Mouse (Mus musculus) spleen, adult 12 weeks (tissue): ENCODE results near the gene Inka2.
"Not testable (repeated sequence)": the region's sequence is repeated elsewhere in the genome, so short reads cannot be mapped to it uniquely, and the experiment has no call there.

Experiments used
- DNase-seq: peaks from one replicate; pipeline ENCODE4 v3.0.0; 2022; ENCODE audit warnings: low spot score

Inka2 gene

DNA sequence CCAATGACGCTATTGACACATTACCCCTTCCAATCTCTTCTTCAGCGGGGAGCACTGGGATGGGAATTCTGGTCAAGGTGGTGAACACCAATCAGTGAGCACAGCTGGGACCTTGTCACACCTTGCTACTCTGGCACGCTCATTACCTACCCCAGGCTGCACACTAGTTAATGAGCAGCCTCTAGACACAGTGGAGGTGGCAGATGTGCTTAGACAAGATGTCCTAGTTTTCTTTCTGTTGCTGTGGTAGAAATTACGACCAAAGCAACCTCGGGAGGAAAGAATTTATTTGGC lies 7.3 kb upstream of the Inka2 start:
- no peak for DNase-seq

DNA sequence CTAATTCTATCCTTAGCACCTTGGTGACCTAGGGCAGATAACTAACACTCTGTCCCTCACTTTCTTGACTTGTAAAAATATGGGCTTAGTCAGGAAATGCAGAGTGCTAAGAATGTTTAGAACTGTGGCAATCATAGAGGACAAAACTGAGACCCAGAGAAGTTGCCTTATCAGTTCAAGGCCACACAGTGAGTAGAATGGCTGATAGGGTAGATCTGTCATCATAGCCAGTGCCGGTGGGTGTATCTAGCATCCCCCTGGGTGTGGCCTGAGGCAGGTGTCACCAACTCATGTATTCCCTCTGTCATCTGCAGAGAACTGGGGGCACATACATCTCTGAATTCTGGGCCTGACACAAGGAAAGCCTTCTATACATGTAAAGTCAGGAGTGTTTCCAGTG lies 6.1 kb upstream of the Inka2 start:
- DNase-seq, result no peak

DNA sequence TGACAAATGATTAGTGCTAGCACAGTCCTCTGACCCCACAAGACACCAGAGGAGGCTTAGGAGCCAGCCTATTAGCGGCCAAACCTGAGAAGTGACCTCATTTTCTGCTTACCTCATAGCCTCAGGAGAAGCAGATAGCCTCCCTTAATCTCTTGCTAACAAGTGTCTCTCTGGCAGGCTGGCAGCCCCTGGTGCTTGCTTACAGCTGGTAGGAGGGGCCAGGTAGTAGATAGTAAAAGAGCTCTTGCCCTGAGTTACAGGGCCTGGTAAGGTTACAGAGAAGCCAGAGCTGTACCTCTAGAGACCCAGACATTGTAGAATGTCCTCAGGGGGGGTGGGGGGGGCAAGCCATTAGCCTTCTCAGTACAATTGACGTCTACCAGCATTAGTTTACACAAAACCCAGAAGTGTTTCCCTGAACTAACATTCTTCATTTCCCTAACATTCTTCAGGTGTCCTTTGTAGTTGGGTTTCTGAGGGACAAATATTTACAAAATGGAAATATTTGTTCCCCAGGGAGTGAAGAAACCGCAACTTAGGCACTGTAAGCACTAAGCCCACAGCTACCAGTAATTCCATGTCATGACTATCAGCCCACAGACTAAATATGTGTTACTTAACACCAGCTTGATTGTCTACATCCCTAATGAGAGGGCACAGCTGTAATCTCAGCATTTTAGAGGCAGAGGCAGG lies 5.0 kb upstream of the Inka2 start:
- DNase-seq, result peak; percentile 37

DNA sequence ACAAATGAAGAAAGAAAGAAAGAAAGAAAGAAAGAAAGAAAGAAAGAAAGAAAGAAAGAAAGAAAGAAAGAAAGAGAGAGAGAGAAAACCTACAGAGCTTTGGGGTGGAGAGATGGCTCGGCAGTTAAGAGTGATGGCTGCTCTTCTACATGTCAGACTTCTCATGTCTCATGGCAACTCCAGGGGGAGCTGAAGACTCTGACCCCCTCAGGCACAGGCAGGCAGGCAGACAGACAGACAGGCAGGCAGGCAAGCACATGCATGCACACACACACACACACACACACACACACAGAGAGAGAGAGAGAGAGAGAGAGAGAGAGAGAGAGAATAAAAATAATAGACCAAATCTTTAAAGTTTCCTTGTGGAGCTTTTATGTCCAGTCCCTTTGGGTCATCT lies 3.6 kb upstream of the Inka2 start:
- not testable (repeated sequence) for DNase-seq

DNA sequence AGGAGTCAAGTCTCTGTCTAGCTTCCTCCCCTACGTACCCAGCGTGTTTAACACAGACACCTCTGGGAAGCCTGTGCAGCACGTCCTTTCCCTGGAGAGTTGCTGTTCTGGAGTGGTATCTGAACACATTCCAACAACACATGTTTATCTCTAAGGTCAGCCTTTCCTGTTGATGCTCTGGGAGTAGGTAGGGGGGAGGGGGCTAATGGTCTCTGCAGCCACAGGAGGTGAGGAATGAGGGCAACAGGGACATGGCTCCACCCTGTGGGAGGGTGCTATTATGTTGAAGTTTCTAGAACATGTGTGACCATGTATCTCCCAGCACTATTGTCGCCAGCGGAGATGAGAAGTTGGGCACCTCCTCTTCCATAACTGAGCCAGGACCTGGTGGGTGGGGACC lies 3.0 kb upstream of the Inka2 start:
- DNase-seq, result no peak

DNA sequence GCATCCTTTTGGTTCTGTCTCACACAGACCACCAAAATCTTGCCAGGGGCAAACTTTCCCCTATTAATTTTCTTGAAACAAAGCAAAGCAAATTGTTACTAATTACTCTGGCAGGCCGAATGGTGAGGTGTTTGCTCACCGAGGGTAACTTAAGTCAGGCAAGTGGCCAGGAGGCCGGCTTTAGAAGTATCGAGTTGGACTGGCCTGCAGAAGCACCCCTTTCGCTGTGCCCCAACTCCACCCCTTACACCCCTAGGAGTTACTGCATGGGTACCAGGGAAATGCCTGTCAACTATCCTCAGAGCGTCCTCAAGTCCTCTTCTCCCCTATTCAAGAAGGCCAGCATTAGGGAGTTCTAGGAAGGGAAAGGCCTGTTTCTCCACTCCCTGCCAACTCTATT lies 828 bp upstream of the Inka2 start:
- no peak for DNase-seq

DNA sequence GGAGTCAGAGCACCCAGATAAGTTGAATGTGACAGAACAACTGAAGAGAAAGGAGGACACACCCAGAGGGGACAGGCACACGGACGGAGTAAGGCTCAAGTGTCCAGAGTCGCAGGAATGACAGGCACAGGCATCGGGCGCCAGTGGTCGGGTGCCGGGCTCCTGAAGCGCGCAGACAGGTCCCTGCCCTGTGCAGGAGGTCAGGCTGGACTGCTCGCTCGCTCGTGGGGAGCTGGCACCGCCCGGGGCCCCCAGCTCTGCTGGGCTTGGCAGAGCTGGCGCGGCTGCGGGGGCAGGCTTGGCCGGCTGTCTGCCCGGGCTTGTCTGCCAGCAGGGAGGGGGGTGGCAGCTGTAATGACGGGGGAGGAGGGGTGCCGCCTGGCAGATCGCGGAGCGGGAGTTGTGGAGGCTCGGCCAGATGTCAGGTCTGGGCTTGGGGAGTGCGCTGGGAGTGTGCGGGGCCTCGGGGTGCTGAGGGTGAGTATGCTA lies 706 bp downstream of the Inka2 start:
- peak; percentile 26 for DNase-seq

DNA sequence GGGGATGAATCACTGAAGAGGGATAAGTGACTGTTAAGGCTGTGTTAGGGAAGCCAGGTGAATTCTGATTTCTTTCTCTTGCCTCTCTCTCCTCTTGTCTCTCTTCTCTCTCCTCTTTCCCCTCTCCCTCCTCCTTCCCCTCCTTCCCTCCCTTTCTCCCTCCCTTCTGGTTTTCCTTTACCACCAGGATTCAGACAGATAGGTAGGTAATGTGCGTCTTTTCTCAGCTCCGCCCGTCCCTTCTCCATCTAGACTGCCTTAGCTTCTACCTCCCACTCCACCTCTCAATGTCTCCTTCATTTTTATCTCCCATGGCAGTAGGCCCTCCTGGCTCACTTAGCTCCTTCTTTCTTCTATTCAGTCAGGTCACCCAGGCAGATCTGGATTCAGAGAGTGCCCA lies 1.2 kb downstream of the Inka2 start:
- no peak for DNase-seq

DNA sequence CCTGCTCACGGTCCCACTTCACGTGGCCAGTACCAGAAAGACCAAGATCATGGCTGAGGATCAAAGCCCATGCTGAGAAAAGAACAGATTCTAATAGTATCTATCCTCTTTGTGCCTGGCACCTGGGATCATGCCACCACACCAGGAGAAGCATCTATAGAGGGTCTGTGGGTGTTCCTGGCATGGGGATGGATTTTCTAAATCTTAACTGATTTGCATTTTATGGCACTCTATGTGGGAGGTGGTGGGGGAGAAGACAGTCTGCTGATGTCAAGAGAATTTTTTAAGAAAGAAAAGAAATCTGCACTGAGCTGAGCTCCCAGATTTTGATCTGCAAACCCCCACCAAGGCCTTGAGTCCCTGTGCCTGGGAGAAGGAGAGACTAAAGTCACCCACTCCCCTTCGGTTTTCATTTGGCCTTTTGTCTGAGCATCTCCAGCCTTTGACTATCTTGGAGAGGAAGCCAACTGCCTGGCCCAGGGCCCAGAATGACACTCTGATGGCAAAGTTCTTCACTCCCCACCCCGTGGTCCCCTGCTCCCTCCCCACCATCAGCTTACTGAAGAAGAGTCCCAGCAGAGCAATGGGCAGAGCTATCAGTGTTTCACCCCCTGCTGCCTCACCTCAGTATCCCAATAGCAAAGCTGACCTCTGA lies 2.1 kb downstream of the Inka2 start:
- no peak for DNase-seq

DNA sequence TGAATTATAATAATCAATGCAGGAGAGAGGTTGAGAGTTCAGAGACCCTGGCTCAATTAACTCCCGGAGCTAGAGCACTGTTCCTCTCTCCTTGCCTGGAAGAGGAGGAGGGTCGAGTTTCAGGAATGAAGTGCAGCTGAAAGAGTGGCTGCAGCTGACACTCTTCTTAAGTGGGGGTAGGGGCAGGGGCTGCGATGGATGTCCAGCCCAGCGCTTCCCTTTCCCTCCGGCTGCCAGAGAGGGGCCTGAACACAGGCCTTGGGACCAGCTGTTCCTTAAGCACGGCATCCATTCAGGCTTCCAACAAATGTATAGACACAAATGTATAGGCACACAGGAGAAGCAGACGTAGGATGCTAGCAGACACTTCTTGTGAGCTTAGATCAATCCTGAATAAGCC lies 3.2 kb downstream of the Inka2 start:
- DNase-seq, result no peak

DNA sequence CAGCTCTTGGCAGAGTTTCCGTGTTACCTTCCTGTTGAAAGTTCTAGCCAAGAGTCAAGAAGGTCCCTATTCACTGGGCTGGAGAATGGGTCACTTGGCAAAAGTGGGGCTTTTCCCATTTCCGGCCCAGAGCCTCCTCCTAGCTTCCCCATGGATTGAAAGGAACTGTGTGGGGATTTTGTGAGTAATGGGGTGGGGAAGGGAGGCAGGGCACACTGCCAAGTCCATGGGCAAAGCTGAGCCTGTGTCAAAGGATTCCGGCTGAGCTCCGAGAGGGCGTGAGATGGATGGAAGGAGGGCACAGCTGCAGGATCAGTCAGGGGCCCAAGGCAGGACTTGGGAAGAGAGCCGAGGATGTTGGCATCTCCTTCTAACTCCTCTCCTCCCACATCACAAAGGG lies 5.8 kb downstream of the Inka2 start:
- DNase-seq, result no peak

DNA sequence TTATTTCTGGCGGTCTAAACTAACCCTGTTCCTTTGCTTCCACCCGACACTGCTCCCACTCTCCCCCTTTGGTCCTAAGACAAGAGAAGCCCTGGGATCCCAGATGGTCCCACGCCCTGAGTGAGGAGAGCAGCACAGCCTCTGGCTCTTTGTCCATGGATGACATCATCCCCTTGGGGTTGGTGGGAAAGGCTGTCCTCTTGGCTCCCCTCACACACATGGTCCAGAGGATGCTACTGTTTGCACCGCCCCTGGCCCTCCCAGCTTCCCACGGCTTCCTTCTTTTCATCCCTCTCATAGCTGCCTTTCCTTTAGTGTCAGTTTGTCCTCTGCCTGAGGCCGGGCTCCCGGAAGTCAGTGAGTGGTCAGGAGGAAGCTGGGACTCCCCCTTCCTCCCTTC lies 7.3 kb downstream of the Inka2 start:
- DNase-seq, result no peak

DNA sequence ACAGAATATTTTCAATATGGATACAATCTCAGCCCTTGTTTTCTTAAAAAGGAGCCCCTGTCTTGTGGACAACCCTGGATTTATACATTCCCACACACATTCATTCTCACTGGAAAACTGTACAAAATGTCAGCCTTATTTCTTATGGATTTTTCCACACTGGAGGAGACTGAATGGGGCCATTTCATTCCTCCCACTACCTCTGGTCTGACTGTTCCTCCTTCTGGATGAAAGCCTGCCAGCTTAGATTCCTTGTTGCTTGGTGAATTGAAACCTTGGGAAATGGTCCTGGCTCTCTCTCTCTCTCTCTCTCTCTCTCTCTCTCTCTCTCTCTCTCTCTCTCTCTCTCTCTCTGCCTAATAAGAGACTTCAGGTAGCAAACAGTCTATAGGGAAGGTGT lies 8.4 kb downstream of the Inka2 start:
- no peak for DNase-seq

DNA sequence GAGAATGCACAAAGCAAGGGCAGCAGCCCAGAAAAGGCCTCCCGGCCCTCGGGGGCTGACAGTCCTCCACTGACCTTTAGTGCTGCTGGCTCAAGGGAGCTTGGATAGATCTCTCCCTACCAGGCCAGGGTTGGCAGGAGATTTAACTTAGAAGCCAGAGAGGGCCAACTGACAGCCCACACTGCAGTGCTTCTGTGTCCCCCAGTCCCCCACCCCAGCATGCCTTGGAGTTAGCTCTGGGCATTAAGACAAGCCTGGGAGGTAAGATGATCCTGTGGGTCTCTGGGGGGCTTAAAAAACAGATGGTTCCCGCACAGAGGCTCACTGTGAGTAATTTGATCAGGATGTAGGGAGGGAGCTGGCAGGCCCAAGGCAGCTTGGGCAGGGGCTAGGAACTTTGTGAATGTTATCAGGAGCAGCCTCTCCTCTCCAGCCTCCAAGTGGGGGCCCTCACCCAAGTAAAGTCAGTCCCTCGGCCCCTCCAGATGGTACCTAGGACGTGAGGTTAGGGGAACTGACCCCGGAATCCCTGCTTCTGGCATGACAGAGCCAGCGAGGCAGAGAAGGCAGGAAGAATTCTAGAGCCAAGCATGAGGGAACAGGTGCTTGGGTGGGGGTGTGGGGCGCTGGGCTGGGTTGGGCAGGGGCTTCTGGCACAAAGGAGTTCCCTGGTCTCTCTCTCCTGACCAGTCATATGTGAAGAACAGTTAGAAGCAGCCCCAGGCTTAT lies 9.9 kb downstream of the Inka2 start:
- DNase-seq, result no peak

DNA sequence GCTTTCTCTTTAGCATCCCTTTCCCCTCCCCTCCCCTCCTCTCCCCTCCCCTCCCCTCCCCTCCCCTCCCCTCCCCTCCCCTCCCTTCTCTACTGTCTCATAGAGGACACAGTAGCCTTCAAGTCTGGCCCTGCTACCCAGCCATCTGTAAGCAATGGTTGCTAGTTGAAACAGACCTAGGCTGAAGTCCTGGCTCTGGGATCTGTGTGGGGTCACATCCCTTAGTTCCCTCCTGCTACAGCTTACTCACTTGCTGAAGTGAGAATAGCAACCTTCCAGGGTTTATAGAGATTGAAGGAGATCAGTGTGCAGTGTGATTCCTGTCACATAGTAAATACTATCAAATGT lies 10.4 kb downstream of the Inka2 start:
- no peak for DNase-seq

DNA sequence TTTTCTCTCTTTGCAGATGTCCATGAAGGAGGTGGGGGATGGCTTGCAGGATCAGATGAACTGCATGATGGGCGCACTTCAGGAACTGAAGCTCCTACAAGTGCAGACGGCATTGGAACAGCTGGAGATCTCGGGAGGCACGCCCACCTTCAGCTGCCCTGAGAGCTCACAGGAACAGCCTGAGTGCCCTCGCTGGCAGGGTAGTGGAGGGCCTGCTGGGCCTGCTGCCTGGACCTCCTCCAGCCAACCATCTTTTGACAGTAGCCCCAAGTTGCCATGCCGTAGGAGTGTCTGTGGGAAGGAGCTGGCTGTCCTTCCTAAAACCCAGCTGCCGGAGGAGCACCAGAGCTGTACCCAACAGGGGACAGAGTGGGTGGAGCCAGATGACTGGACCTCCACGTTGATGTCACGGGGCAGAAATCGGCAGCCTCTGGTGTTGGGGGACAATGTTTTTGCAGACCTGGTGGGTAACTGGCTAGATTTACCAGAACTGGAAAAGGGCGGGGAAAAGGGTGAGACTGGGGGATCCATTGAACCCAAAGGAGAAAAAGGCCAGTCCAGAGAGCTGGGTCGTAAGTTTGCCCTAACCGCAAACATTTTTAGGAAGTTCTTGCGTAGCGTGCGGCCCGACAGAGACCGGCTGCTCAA lies 12.1 kb downstream of the Inka2 start:
- DNase-seq, result no peak

DNA sequence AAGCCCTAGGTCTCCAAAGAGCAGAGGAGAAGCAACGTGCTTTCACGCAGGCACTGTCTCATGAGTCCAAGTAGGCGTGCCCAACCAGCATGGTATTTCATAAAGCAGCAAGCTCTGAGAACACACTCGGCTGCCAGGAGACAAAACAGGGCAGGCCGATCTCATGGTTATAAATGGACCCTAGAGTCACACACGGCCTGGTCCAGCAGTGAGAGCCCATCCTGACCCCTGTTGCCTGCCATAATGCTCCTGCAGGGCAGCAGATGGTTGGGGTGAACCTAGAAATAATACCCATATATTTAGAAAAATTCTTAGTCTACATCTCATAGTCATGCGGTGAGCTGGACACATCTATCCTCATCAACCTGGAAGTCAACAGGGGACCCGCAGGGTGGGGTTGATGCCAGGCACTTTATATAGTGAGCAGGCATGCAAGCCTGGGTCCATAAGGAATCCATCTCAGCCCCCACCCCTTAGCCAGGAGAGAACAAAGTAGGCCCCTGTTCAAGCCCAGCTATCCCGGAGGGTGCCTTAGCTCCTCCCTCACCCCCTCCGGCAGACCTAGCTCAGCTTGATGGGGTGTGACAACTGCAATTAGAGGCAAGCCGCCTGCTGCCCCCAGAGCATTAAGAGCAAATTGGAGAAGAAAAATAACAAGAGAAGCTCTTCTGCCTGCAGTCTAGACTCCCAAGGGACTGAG lies 13.6 kb downstream of the Inka2 start:
- no peak for DNase-seq

DNA sequence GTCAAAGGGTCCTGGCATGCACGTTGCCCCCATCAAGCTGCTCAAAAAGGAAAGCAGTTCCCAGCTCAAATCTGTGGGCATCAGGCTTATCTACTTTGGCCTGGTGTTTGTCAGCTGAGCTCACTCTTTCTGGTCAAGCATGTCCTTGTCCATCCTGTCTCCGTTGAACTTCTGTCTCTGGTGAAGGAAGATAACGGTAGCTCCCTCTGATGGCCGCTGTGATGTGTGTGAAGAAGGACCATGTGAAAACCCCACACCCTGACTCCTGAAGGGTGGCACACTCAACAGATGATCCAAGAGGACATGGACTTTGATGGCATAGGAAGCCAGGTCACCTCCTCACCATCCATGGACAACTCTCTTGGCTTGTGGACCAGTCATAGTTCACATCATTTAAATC lies 14.3 kb downstream of the Inka2 start:
- no peak for DNase-seq

DNA sequence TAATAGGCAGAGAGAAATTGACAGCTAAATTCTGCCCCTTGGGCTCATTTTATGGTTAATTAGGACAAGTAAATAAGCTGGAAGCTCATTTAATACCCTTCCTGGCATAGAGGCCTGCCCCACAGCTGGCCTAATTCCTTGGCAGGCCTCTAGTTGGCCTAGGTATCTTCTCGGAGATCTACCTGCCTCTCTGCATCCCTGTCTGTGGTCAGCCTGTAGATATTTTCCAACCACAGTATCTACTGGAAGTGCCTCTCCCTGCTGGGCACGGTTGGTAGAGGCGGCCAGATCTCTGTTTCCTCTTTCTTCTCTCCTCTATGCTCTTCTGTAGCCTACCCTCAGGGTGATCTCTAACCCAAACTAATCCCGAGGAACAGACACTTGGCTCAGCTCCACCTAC lies 15.6 kb downstream of the Inka2 start:
- DNase-seq, result no peak

DNA sequence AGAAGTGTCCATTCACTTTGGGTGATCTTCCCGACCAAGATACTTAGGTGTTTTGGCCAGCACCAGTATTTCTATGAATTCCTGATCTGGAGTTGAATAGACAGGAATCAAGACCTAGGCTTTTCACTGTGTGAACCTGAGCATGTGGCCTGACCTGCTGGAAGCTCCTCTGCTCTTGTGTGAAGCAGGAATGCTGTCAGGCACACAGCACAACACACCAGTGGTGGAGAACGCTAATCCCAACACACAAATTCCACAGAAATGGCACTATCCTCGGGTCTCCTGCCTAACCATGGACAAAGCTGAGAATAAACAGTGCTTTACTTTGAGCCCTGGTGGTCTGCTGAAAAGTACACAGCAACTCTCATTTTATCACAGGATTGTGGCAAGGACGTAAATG lies 16.1 kb downstream of the Inka2 start:
- DNase-seq, result no peak

DNA sequence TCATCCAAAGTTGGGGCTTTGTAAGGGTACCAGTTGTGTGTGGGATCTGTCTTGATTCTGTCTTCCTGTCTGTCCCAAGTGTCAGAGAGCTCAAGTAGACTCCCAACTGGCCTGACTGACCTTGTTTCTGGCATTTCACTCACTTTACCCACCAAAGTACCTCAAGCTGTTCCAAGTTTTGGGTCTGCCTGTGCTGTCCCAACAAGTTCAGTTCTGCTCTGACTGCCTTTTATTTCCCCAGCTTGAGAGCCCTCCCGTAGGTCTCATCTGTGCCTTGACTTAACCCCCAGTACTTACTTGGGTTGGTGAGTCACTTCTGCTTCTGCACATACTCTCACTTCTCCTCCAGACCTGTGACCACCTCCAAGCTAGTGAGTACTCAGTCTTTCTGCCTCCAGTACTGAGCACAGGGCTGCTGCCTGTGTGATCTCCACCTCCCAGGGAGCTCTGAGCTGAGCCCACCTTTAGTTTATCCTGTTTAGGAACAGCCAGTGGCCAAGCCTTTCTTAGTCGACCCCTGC lies 17.3 kb downstream of the Inka2 start:
- DNase-seq, result no peak

DNA sequence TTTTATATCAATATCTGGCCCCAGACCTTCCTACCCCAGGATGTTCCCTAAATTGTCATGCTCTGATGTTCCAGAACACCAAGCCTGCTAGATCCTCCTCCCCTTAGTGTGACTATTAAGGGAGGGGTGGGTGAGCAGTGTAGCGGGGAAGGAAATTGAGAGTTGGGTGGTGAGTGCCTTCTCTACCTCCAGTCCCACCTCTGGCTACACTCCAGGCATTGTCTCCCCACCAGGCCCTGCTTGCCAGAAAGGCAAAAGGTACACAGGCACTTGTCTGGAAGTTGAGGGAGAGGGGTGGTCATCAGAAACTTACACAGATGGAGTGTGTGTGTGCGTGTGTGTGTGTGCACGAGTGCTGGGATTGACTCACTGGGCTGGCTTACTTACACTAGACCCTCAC lies 18.1 kb downstream of the Inka2 start:
- no peak for DNase-seq
